Mouse (Mus musculus) small intestine, adult 2 months (tissue): Measurements from ENCODE around the gene Gm17359.

Experiments used
- CTCF ChIP-seq: fragments of 200-500 bp; IDR thresholded peaks from 2 replicates; pipeline ENCODE4 v1.5.1; 2012; ENCODE audit warnings: low read depth, mild to moderate bottlenecking, control low read depth, inconsistent platforms, low read length, moderate library complexity, mixed read lengths; ENCODE audit not compliant: insufficient replicate concordance, insufficient read length; ENCODE audit errors: extremely low read depth
- POLR2A ChIP-seq: fragments of 200-500 bp; IDR thresholded peaks from 2 replicates; pipeline ENCODE4 v1.6.1; 2012; ENCODE audit warnings: low read depth, mild to moderate bottlenecking, control low read depth, inconsistent platforms, low read length, moderate library complexity

GRCm38 (mm10) chr3:79370385-79370929 lies 34.0 kb downstream of the Gm17359 start:
- TF ChIP-seq CTCF: no peak
- no peak for TF ChIP-seq POLR2A
